Mouse (Mus musculus): ENCODE measurements at regions not wholly inside any gene's neighbourhood (a gene's known extent, or its start where the extent isn't known, plus 50 kb on each side); places are given as distances from the start of the nearest gene placed in this dataset.
A peak's percentile ranks its signal among the peaks of the same experiment; 100 is the strongest.

- DNase-seq (ENCODE audit: low spot score in 2 of 2) = no peak
Measured at GRCm38 (mm10) chr3:142963818-142964372, 82.1 kb upstream of the Pkn2 start.

- no peak for DNase-seq (ENCODE audit: low spot score in 2 of 2)
Measured at GRCm38 (mm10) chr3:142957768-142958167, 76.0 kb upstream of the Pkn2 start.

DNA sequence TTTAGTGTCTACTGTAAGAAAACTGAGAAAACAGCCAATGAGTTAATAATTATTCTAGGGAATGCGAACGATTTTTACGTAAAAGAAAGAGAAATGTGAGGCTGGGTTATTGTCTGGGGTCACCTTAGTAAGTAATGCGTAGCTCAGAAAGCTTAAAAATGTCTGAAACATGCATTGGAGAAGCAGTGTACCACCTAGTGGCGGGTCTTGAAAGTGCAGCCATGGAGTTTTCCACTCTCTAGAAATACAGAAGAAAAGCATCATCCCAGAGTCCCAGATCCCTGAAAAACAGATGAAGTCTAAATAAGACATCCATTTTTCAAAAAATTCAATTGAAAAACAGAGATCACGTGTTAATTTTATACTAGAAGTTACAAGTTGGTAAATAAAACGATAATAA lies 67.0 kb upstream of the Pkn2 start:
- DNase-seq (ENCODE audit: low spot score in 2 of 2) = peak; percentile 60 to 70

DNA sequence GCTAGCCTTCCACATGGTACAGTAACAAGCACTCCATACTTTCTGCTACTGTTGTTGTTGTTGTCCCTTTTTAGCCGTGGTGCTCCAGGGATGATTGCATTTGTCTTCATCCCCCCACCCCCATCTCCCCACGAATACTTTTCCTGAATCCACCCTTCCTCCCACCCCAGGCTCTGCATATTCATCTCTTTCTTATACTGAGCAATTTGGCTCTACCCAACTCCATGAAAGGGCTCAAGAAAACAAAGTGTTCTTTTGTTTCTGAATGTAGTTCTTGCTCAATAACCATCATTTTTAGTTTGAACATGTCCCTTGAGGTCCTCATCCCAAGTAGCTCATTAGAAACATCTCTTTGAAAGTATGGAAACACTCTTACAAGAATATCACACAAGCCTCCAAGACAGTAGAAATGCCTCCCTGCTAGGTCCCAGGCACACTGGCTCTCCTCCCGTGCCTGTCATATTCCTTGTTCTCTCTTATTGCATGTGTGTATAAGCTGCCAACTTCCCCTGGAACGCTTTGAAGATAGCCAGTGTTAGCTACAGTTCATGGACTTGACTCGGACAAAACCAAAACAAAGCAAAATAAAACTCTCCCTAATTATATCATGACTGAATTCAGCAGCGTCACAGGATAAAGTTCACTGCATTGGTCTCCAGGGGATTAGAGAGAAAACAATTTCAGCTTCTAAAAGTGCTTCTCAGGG lies 59.7 kb upstream of the Pkn2 start:
- DNase-seq (ENCODE audit: low spot score in 2 of 2) = no peak

DNA sequence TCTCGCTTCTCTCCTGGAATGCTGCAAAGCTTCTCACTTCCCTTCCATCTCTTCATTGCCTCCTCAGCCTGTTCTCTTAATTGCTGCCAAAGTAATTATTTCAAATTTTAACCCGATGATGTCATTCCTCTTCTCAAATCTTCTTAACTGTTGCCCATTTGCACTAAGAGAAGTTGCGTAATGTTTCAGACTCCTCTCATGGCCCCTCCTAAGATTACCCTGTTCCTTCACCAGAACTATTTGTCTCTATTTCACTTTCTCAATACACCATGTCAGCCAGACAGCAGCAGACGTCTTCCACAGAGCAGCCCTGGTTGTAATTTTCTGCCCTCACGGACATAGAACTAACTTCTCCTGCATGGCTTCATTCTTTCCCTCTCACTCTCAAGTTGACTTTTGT lies 59.1 kb upstream of the Pkn2 start:
- DNase-seq (ENCODE audit: low spot score in 2 of 2) = no peak

DNA sequence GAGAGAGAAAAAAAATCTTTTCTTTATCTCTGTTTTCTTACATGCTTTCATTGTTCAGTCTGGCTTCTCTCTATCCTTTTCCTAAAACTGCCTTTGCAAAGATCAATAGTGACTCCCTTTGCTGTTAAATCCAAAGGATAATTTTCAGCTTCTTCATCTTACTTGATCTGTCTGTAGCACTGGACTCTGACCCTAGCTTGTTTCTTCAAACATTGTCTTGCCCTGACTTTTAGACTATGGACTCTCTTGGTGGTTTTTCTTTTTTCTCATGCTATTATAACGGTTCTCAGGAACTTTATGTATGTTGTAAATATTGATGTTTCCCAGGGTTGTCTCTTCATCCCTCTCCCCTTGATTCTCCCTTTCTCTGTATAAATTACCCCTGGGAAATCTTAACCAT lies 58.0 kb upstream of the Pkn2 start:
- no peak for DNase-seq (ENCODE audit: low spot score in 2 of 2)

DNA sequence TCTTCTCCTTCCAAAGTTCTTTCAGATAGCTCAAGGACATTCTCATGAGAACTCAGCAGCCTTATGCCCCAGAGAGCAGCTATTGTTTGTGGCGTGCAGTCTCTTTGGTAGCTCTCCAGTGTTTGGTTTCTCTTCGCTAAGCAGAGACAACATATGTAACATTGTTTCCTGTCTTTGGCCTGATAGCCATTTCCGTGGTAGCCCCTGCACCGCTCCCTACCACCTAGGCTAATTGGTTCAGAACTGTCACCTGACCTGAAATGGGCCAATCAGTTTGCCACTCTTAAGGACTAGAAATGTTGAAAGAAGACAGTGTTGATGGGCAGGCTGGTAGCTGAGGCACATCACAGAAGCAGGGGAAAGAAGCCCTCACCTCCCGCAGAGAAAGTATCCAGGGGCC lies 54.1 kb upstream of the Pkn2 start:
- DNase-seq (ENCODE audit: low spot score in 2 of 2) = no peak

DNA sequence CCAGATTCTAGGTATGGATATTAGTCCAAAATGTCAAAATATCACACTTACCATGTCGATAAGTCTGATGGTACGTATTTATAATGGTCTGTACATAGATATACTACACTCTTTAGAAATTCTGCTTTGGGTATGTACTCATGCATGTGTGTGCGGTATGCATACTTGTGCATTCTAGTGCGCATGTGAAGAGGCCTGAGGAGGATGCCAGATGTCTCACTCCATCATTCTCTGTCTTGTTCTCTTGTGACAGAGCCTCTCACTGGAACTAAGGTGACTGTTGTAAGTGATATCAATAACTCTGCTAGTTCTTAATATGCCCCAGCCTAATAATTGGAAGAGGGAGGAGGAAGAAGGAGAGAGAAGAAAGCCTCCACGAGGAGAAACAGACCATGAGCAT lies 52.5 kb upstream of the Pkn2 start:
- DNase-seq (ENCODE audit: low spot score in 2 of 2) = no peak

GRCm38 (mm10) chr3:142933684-142934259 lies 52.0 kb upstream of the Pkn2 start:
- no peak for DNase-seq (ENCODE audit: low spot score in 2 of 2)

Data from right cerebral cortex, adult 2 months (tissue).